Mouse (Mus musculus): ENCODE measurements around the gene Kcna2.
A peak's percentile ranks its signal among the peaks of the same experiment; 100 is the strongest.

Kcna2 gene

DNA sequence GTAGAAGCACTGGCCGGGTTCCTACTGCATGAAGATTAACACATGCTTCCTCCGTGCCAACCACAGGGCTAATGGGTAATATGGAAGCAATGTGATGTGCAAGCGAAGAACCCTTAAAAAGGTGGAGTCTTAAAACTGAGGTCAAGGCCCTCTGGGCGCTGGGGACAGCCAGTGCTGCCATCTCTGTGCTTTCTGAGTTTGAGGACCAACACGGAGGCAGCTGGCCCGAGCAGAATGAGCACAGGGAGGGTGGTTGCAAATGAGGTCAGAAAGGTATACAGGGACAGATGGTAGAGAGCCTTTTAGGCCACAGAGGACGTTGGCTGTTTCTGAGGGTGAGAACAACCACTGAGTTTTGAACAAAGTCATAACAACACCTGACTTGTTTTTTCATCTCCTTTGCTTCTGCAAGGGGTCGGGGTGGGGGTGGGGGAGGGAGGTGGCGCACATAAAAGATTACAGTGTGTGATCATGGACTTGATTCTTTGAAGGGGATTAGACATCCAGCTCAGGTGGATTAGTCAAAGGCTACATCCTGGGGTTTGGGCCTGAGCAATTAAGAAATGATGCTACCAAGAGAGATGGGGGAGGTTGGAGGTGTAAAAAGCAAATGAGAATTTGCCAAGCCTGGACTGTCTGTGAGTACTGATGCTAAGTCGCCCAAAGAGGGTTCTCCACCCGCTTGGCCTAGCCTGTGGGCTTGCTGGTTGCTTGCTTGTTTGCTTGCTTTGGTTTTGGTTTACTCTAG is 10.4 kb upstream of the Kcna2 start:
- H3K4me3 ChIP-seq (replicated peaks; ENCODE audit: low read length): no peak overlapping the region
- no peaks in the 10 kb centered on the region for H3K9me3 ChIP-seq (ENCODE audit: low read length)
- H3K27me3 ChIP-seq (ENCODE audit: insufficient read depth, low read length): peaks cover 28% of the 10 kb centered on the region
- H3K36me3 ChIP-seq (ENCODE audit: insufficient read depth, low read length): no peaks in the 10 kb centered on the region
- TF ChIP-seq POU5F1 (IDR thresholded peaks at IDR 0.05; ENCODE audit: borderline replicate concordance, low read length) (no peak), CTCF (conservative IDR thresholded peaks at IDR 0.05; ENCODE audit: low read length) (no peak), NANOG (IDR thresholded peaks at IDR 0.05; ENCODE audit: borderline replicate concordance, low read length) (no peak)
- H3K4me1 ChIP-seq (replicated peaks; ENCODE audit: low read depth, low read length): no peaks in the 10 kb centered on the region

DNA sequence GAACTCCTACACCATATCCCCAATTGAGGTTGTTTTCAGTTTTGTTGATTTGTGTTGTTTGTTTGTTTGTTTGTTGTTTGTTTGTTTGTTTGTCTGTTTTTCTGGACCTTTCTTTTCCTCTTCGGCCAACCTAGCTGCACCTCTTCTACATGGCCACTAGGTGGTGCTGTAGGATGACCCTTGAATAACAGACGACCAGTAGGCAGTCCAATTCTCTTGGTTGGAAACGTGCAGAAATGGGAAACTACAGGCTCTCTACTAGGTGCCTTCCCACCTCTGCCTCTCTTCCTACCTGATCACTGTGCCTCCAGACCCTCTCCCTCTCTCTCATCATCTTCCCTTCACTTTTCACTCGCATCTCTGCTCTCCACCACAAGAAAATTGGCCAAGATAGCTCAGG is 6.9 kb upstream of the Kcna2 start:
- Histone ChIP-seq H3K4me1 (replicated peaks; ENCODE audit: low read depth, low read length) (no peaks in the 10 kb centered on the region), H3K36me3 (ENCODE audit: insufficient read depth, low read length) (no peaks in the 10 kb centered on the region), H3K9me3 (ENCODE audit: low read length) (no peaks in the 10 kb centered on the region), H3K4me3 (replicated peaks; ENCODE audit: low read length) (no peak overlapping the region), H3K27me3 (ENCODE audit: insufficient read depth, low read length) (peaks cover 58% of the 10 kb centered on the region)
- TF ChIP-seq NANOG (IDR thresholded peaks at IDR 0.05; ENCODE audit: borderline replicate concordance, low read length): no peak
- TF ChIP-seq CTCF (conservative IDR thresholded peaks at IDR 0.05; ENCODE audit: low read length): peak; percentile 85

DNA sequence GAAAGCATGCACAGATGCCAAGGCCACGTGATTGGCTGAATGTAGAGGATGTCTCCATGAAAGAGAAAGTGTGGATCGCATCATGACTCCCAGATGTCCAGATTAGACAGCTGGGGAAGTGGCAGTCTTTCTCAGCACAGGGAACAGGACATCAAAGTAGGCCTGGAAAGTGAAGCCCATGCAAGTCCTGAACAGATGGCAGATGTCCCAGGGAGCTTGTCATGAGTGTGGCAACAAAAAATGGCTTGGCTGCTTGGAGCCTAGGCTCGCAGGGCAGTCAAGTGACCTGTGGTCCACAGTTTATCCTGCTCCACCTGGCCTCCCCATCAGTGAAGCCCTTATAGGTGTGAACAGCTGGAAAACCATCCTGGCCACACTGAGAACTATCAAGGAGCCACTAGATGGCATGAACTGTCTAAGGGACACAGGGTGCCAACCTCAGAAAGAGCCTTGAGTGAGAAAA is 4.6 kb upstream of the Kcna2 start:
- Histone ChIP-seq H3K4me1 (replicated peaks; ENCODE audit: low read depth, low read length) (peaks cover 15% of the 10 kb centered on the region), H3K36me3 (ENCODE audit: insufficient read depth, low read length) (no peaks in the 10 kb centered on the region), H3K9me3 (ENCODE audit: low read length) (no peaks in the 10 kb centered on the region), H3K27me3 (ENCODE audit: insufficient read depth, low read length) (peaks cover 74% of the 10 kb centered on the region), H3K4me3 (replicated peaks; ENCODE audit: low read length) (no peak overlapping the region)
- no peak for TF ChIP-seq POU5F1 (IDR thresholded peaks at IDR 0.05; ENCODE audit: borderline replicate concordance, low read length)
- no peak for TF ChIP-seq NANOG (IDR thresholded peaks at IDR 0.05; ENCODE audit: borderline replicate concordance, low read length)
- TF ChIP-seq CTCF (conservative IDR thresholded peaks at IDR 0.05; ENCODE audit: low read length): no peak

DNA sequence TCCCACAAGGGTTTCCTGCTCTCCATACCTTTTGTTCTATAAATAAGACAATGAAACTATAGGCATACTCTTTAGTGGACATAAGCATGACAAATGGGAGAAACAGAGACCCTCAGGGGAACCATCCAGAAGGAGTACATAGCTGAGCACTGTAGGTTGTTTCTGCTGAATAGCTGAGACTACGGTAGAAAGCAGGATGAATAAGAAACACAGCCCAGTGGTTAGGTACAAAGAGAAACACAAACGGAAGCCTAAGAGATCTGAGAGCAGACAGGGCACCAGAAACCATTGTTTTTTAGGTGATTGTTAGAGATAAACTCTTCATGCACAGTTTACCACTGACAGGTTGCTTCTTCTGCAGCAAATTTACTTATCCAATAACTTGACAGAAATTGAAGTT is 1.1 kb upstream of the Kcna2 start:
- Histone ChIP-seq H3K36me3 (ENCODE audit: insufficient read depth, low read length) (no peaks in the 10 kb centered on the region), H3K4me3 (replicated peaks; ENCODE audit: low read length) (no peak overlapping the region)
- TF ChIP-seq CTCF (conservative IDR thresholded peaks at IDR 0.05; ENCODE audit: low read length) (no peak), NANOG (IDR thresholded peaks at IDR 0.05; ENCODE audit: borderline replicate concordance, low read length) (peak; percentile 71; the same call in 1 of the 2 replicates)

DNA sequence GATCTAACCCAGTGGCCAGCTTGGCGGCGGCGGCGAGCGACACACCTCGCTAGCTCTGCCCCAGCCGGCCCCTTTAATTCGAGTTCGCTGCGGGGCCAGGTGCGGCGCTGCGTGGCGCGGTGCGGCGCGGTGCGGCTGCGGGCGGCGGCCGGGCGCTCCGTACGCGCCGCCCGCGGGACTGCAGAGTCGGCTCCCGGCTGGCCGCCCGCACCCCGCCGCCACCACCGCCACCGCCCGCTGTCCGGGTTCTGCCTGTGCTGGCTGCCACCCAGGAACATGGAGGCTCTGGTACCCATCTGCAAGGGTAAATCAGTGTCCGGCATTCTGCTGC is 475 bp downstream of the Kcna2 start:
- Histone ChIP-seq H3K9me3 (ENCODE audit: low read length) (no peaks in the 10 kb centered on the region), H3K27me3 (ENCODE audit: insufficient read depth, low read length) (peaks cover 92% of the 10 kb centered on the region), H3K36me3 (ENCODE audit: insufficient read depth, low read length) (no peaks in the 10 kb centered on the region), H3K4me3 (replicated peaks; ENCODE audit: low read length) (peak overlapping the region; percentile 76), H3K4me1 (replicated peaks; ENCODE audit: low read depth, low read length) (peaks cover 27% of the 10 kb centered on the region)
- TF ChIP-seq POU5F1 (IDR thresholded peaks at IDR 0.05; ENCODE audit: borderline replicate concordance, low read length) (no peak), NANOG (IDR thresholded peaks at IDR 0.05; ENCODE audit: borderline replicate concordance, low read length) (no peak), CTCF (conservative IDR thresholded peaks at IDR 0.05; ENCODE audit: low read length) (no peak)

More for the DNA sequence above, 1.1 kb upstream of the Kcna2 start:
- no peaks in the 10 kb centered on the region for H3K9me3 ChIP-seq (ENCODE audit: low read length)
- peaks cover 93% of the 10 kb centered on the region for H3K27me3 ChIP-seq (ENCODE audit: insufficient read depth, low read length)
- peaks cover 27% of the 10 kb centered on the region for H3K4me1 ChIP-seq (replicated peaks; ENCODE audit: low read depth, low read length)

DNA sequence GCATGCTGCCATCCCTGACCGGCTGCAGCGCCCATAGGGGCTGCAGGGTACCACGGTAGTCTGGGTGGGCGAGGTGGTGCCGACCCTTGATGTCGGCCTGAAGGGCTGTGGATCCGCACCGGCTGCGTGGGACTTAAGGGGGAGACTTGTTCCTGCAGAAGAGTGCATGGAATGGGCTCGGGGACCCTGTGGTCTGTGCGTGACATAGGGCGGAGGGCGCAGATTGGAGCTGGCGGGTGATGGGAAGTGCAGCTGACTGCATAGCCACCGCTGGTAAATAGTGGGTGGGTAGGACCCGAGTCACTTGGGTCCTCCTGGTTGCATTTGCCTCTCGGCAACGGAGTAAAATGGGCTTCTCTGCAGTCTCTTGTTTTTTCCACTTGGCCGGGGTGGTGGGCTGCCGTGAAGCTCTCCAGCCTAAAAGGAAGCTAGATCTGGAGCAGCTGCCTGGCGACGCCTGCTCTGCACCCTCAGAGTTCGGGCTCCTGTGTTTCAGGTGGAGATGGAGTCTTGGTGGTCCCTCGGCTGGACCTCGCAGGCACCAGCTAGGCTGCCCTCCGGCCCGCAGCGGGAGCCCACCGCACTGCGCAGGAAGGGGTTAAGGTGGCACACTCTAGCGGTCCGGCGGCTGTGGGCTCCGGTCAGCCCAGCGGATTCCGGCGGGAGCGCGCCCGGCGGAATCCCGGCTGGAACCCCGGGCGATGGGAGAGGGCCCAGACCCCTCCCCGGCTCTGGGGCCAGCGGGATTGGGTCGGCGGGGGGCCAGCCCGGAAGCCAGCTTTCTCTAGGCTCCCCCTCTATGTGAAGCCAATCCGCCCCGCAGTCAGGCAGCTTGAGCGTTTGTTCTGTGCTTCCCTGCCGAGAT is 1.1 kb downstream of the Kcna2 start:
- peaks cover 27% of the 10 kb centered on the region for H3K4me1 ChIP-seq (replicated peaks; ENCODE audit: low read depth, low read length)
- H3K9me3 ChIP-seq (ENCODE audit: low read length): no peaks in the 10 kb centered on the region
- peak overlapping the region; percentile 76 for H3K4me3 ChIP-seq (replicated peaks; ENCODE audit: low read length)
- H3K27me3 ChIP-seq (ENCODE audit: insufficient read depth, low read length): peaks cover 88% of the 10 kb centered on the region
- H3K36me3 ChIP-seq (ENCODE audit: insufficient read depth, low read length): no peaks in the 10 kb centered on the region
- TF ChIP-seq POU5F1 (IDR thresholded peaks at IDR 0.05; ENCODE audit: borderline replicate concordance, low read length) (no peak), CTCF (conservative IDR thresholded peaks at IDR 0.05; ENCODE audit: low read length) (no peak), NANOG (IDR thresholded peaks at IDR 0.05; ENCODE audit: borderline replicate concordance, low read length) (no peak)

DNA sequence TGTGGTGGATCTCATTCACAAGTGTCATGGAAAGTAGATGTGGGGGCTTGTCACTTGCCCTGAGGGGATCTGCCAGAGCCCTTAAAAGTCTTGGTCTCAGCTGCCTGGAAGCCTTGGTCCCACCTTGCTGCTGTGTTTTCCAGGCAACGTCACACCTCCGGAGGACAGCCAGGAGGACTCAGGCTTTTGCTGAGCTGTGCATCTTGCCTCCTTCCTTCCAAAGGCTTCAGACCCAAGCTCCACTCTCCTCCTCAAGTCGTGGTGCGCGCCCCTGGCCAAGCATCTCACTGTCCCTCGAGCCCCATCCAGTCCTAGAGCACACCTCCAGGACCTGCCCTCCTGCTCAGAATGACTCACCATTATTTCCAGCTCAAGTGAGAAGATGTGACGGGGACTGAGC is 2.1 kb downstream of the Kcna2 start:
- Histone ChIP-seq H3K27me3 (ENCODE audit: insufficient read depth, low read length) (peaks cover 79% of the 10 kb centered on the region), H3K36me3 (ENCODE audit: insufficient read depth, low read length) (no peaks in the 10 kb centered on the region), H3K4me1 (replicated peaks; ENCODE audit: low read depth, low read length) (peaks cover 27% of the 10 kb centered on the region), H3K9me3 (ENCODE audit: low read length) (no peaks in the 10 kb centered on the region), H3K4me3 (replicated peaks; ENCODE audit: low read length) (no peak overlapping the region)
- TF ChIP-seq NANOG (IDR thresholded peaks at IDR 0.05; ENCODE audit: borderline replicate concordance, low read length): no peak

DNA sequence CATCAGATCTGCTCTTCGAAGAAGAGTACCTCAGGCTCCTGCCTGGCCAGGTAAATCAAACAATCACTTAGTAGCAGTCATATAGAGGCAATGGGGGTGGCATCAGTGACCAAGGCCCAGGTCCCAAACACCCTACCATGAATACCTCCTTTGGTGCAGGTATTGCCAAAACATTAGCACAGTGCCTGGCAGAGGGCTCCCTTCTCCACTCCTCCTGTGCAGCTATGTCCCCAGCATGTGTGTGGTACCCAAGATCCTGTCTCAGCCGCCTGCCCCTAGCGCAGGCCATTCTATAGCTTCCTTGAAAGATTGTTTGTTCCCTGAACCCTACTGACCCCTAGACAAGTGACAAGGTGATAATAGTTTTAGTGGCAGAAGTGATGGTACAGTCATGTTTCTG is 2.5 kb downstream of the Kcna2 start:
- H3K27me3 ChIP-seq (ENCODE audit: insufficient read depth, low read length): peaks cover 76% of the 10 kb centered on the region
- peaks cover 27% of the 10 kb centered on the region for H3K4me1 ChIP-seq (replicated peaks; ENCODE audit: low read depth, low read length)
- no peak for TF ChIP-seq POU5F1 (IDR thresholded peaks at IDR 0.05; ENCODE audit: borderline replicate concordance, low read length)
- no peak for TF ChIP-seq NANOG (IDR thresholded peaks at IDR 0.05; ENCODE audit: borderline replicate concordance, low read length)
- no peak for TF ChIP-seq CTCF (conservative IDR thresholded peaks at IDR 0.05; ENCODE audit: low read length)
- H3K36me3 ChIP-seq (ENCODE audit: insufficient read depth, low read length): no peaks in the 10 kb centered on the region
- H3K9me3 ChIP-seq (ENCODE audit: low read length): no peaks in the 10 kb centered on the region
- no peak overlapping the region for H3K4me3 ChIP-seq (replicated peaks; ENCODE audit: low read length)

All from E14TG2a.4 (cell line).